Mouse (Mus musculus): ENCODE data around the gene Khnyn.

Gene Khnyn

GRCm38 (mm10) chr14:55918240-55919082 lies 33.7 kb downstream of the Khnyn start:
- peak in 1 of 2 experiments; percentile 54 for DNase-seq (ENCODE audit: low spot score in 2 of 2)

GRCm38 (mm10) chr14:55922475-55923232 lies 37.9 kb downstream of the Khnyn start:
- no peak for DNase-seq (ENCODE audit: low spot score in 2 of 2)

- no peak for DNase-seq (ENCODE audit: low spot score in 2 of 2)
Measured at GRCm38 (mm10) chr14:55926847-55927246, 42.1 kb downstream of the Khnyn start.

- no peak for DNase-seq (ENCODE audit: low spot score in 2 of 2)
Measured at GRCm38 (mm10) chr14:55929263-55929997, 44.7 kb downstream of the Khnyn start.

DNA sequence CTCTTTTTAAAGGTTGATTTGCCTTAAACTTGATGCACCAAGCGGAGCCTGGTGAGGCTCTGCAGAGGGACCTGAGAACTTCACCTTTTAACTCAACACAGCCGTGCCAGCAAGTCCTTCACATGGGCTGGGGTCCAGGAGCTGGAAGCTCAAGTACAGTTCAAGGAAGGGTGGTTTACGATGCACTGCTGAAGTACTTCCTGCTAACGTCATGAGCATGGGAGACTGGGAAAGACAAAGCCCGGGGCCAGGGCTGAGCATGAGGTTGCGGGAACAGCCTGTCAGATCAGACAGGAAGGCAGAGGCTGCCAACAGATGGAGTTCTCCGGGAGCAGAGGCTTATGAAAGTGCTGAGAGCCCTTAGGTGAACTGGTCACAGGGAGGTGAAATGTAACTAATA lies 48.8 kb downstream of the Khnyn start:
- no peak for DNase-seq (ENCODE audit: low spot score in 2 of 2)

GRCm38 (mm10) chr14:55940070-55940800 lies 55.5 kb downstream of the Khnyn start:
- no peak for DNase-seq (ENCODE audit: low spot score in 2 of 2)

DNA sequence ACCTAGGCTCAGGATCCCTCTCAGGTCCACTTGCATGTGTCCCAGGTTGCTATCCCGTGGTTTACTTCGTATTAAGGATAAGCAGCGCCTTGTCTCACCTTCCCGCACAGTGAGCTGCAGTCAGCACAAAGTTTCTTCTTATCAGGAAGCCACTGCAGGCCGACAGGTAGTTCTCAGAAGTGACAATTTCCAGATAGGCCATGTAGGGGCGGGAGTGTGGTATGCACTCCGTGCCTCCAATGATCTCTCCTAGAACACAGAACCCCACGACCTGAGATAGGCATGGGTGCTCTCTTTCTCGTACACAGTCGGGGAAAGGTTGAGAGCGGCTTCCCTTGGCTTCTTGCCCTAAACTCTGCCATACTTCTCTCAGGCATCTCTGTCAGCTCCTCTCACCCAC lies 58.9 kb downstream of the Khnyn start:
- DNase-seq (ENCODE audit: low spot score in 2 of 2): no peak

DNA sequence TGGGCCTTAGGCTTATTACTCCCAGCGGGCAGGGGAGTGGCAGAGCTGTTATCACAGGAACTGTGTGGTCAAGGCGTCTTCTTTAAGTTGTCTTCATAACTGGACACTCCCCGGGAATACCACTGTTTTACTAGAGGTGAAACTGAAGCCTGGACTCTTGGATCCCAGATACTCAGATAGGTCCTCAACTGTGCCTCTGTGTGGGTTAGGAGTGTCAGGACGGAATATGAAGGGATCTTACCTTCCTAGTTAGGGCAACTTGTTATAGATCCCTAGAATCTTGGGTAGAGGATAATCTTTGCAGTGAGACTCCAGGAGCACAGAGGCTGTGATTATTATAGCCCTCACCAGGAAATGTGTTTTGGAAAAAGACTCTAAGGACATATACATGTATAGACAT lies 59.8 kb downstream of the Khnyn start, which contains the start of gene Cma1:
Gene Cma1, minus strand, starts transcription at position 101 of the 400 bp plus-strand sequence.
- DNase-seq (ENCODE audit: low spot score in 2 of 2): no peak

DNA sequence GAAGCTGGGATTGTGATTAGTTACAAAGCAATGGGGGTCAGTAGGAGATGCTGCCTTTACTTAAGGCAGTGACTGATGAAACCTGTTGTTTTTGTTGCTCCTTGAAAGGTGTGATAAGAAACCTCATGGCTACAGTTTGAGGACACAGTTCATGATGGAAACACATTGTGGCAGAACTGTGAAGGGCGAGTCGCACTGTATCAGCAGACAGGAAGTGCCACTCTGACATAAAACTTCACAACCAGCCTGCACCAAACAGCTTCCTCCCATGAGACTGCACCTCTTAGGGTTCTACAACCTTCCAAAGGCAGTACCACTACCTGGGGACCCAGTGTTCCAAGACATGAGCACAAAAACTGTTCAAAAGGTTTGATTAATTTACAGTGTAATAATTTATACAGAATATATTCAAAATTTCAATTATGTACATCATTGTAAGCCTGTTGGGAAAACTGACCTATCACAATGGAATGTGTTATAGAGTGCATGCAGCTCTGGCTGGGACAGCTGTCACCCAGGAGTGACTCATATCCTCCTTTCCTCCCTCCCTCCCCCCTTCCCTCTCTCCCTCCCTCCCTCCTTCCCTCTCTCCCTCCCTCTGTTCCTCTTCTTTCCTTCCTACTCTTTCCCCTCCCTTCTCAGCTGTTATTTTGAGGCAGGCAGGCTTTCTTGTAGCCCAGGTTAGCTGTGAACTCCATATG lies 61.7 kb downstream of the Khnyn start:
- DNase-seq (ENCODE audit: low spot score in 2 of 2): no peak

All from urinary bladder, adult 18-20 months (tissue).